Mouse (Mus musculus) kidney, postnatal 4 days (tissue): ENCODE measurements at regions not wholly inside any gene's neighbourhood (a gene's known extent, or its start where the extent isn't known, plus 50 kb on each side); places are given as distances from the start of the nearest gene placed in this dataset.

Experiments
- DNase-seq, 2 experiments: peaks; one replicate each; pipeline ENCODE4 v3.0.0; 2021; ENCODE audit warnings: mixed read lengths in 2 of 2

- no peak for DNase-seq
Observed at GRCm38 (mm10) chr9:52839996-52840395, 160.4 kb upstream of the AI593442 start.

GRCm38 (mm10) chr9:52836151-52836630, 156.6 kb upstream of the AI593442 start:
- DNase-seq = no peak

GRCm38 (mm10) chr9:52835481-52836150, 156.0 kb upstream of the AI593442 start:
- no peak for DNase-seq

- no peak for DNase-seq
Observed at GRCm38 (mm10) chr9:52826781-52827180, 147.2 kb upstream of the AI593442 start.

GRCm38 (mm10) chr9:52816309-52816708, 136.7 kb upstream of the AI593442 start:
- DNase-seq = no peak

GRCm38 (mm10) chr9:52802969-52803368, 123.4 kb upstream of the AI593442 start:
- no peak for DNase-seq

- DNase-seq = no peak
Observed at GRCm38 (mm10) chr9:52801801-52802200, 122.2 kb upstream of the AI593442 start.

- DNase-seq = no peak
Observed at GRCm38 (mm10) chr9:52800476-52800875, 120.9 kb upstream of the AI593442 start.

- DNase-seq = peak; percentile 8 to 10
Observed at GRCm38 (mm10) chr9:52792596-52792995, 113.0 kb upstream of the AI593442 start.

- DNase-seq = no peak
Observed at GRCm38 (mm10) chr9:52782520-52782919, 102.9 kb upstream of the AI593442 start.

- DNase-seq = peak; percentile 12 to 13
Observed at GRCm38 (mm10) chr9:52776542-52776941, 97.0 kb upstream of the AI593442 start.

GRCm38 (mm10) chr9:52775232-52775631, 95.7 kb upstream of the AI593442 start:
- DNase-seq = no peak

- DNase-seq = no peak
Observed at GRCm38 (mm10) chr9:52768056-52768455, 88.5 kb upstream of the AI593442 start.

GRCm38 (mm10) chr9:52765809-52766208, 86.2 kb upstream of the AI593442 start:
- DNase-seq = no peak

- no peak for DNase-seq
Observed at GRCm38 (mm10) chr9:52762836-52763235, 83.3 kb upstream of the AI593442 start.

GRCm38 (mm10) chr9:52761257-52761656, 81.7 kb upstream of the AI593442 start:
- no peak for DNase-seq

- DNase-seq = no peak
Observed at GRCm38 (mm10) chr9:52748366-52748765, 68.8 kb upstream of the AI593442 start.

- DNase-seq = no peak
Observed at GRCm38 (mm10) chr9:52738560-52739100, 59.0 kb upstream of the AI593442 start.
